Mouse (Mus musculus) hindbrain, postnatal 0 days (tissue): ENCODE data around the gene Cramp1l. TPM values are rescaled to one million over a fixed set of nuclear protein-coding genes. Genes with fewer than 3 reads are reported as not detected.
A peak's percentile ranks its signal among the peaks of the same experiment; 100 is the strongest.

Experiments used
- ATAC-seq: fragments of 200-750 bp; cut with Nextera tagmentation; 2 replicates; pipeline ENCODE4 v1.8.0; 2017; ENCODE audit warnings: mild to moderate bottlenecking, moderate TSS enrichment, moderate library complexity
- DNase-seq: peaks from one replicate; pipeline ENCODE4 v3.0.0-alpha.2; 2015; ENCODE audit warnings: low spot score
- H3K27ac ChIP-seq: fragments of 300-500 bp; sonication (generic); 2 replicates; pipeline ENCODE4 v1.5.1; 2014; ENCODE audit warnings: mild to moderate bottlenecking
- H3K27me3 ChIP-seq: fragments of 300-500 bp; sonication (generic); 2 replicates; pipeline ENCODE4 v1.6.1; 2014; ENCODE audit warnings: low read length, mixed read lengths; ENCODE audit not compliant: insufficient read depth
- H3K36me3 ChIP-seq: fragments of 300-500 bp; sonication (generic); 2 replicates; pipeline ENCODE4 v1.6.1; 2014; ENCODE audit warnings: low read length, mixed read lengths; ENCODE audit not compliant: insufficient read depth
- H3K4me1 ChIP-seq: fragments of 300-500 bp; sonication (generic); 2 replicates; pipeline ENCODE4 v1.6.1; 2014; ENCODE audit warnings: antibody characterized with exemption, low read length, mixed read lengths; ENCODE audit not compliant: insufficient read depth
- H3K4me2 ChIP-seq: fragments of 300-500 bp; sonication (generic); 2 replicates; pipeline ENCODE4 v1.6.1; 2014; ENCODE audit warnings: low read depth, mild to moderate bottlenecking, low read length, moderate library complexity, mixed read lengths
- H3K4me3 ChIP-seq: fragments of 300-500 bp; sonication (generic); 2 replicates; pipeline ENCODE4 v1.5.1; 2014; ENCODE audit warnings: low read length
- H3K9ac ChIP-seq: fragments of 300-500 bp; sonication (generic); replicated peaks from 2 replicates; pipeline ENCODE4 v1.6.1; 2014; ENCODE audit warnings: mild to moderate bottlenecking, low read length, moderate library complexity, mixed read lengths
- H3K9me3 ChIP-seq: fragments of 300-500 bp; sonication (generic); 2 replicates; pipeline ENCODE4 v1.6.1; 2016; ENCODE audit warnings: low read length, mixed read lengths
- CTCF ChIP-seq: IDR thresholded peaks from 2 replicates; pipeline ENCODE4 v1.5.1; 2016; ENCODE audit warnings: antibody characterized with exemption, control low read depth, low read depth
- WGBS: fragments of 180-500 bp; shearing (Covaris S2); extraction: QIAGEN DNeasy Blood & Tissue Kit; methylation state at CpG from one replicate; pipeline ENCODE4 v1.1.7; 2014; 5-methylcytosine and 5-hydroxymethylcytosine counted together
- polyA plus RNA-seq: library from polyadenylated mRNA; unstranded; fragments of >200 nt; fragmentation: Nextera tagmentation; extraction: Ambion mirVana; gene quantifications from 2 replicates; pipeline ENCODE4 v1.2.1, GENCODE M21; 2015
- total RNA-seq: library from RNA; depleted of rRNA; stranded (reverse); fragments of >200 nt; gene quantifications from 2 replicates; pipeline ENCODE4 v1.2.3, GENCODE M21; 2014

The Cramp1l gene
- total and polyA plus RNA-seq, 2 experiments from 2014 or later: 3.7 to 24.4 TPM

- H3K9me3 ChIP-seq: no peaks in the 10 kb centered on the region
- H3K36me3 ChIP-seq: peaks cover 10% of the 10 kb centered on the region; the same call in 1 of the 2 replicates
- H3K4me3 ChIP-seq: peak overlapping the region; percentile 89
- H3K9ac ChIP-seq: peak overlapping the region; percentile 85
- H3K4me2 ChIP-seq: peak overlapping the region; percentile 98
- ATAC-seq (no peak), DNase-seq (peak; percentile 5)
- TF ChIP-seq CTCF: no peak
- no peaks in the 10 kb centered on the region for H3K27me3 ChIP-seq
- peaks cover 10% of the 10 kb centered on the region for H3K4me1 ChIP-seq
- WGBS: under 1% methylated on average over 72 of the region's 81 CpGs
- peak overlapping the region; percentile 87; the same call in 1 of the 2 replicates for H3K27ac ChIP-seq
Observed at GRCm38 (mm10) chr17:25013606-25014501, 1.7 kb downstream of the Cramp1l start.

DNA sequence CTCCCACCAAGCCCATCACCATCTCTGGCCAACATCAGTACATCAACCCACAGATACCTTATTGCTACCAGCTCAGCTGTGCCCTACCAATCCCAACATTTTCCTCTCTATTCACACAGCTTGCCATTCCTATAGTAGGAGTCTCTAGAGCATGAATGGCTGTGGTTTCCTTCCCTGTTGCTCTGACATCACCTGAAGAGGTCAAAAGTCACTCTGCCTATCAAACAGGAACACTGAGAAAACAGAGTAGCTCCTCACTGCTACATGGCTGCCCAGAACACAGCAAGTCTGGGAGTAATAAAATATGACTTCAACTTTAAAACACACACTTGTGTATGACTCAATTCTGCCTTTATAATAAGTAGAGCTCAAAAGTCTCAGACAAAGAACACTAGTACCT is 8.1 kb downstream of the Cramp1l start:
- Histone ChIP-seq H3K4me3 (no peak overlapping the region), H3K4me2 (no peak overlapping the region), H3K27me3 (no peaks in the 10 kb centered on the region), H3K27ac (no peak overlapping the region), H3K4me1 (no peaks in the 10 kb centered on the region), H3K9me3 (no peaks in the 10 kb centered on the region), H3K9ac (no peak overlapping the region), H3K36me3 (peaks cover 19% of the 10 kb centered on the region; the same call in 1 of the 2 replicates)
- no peak for TF ChIP-seq CTCF
- no peak for ATAC-seq
- no peak for DNase-seq

- Histone ChIP-seq H3K4me3 (no peak overlapping the region), H3K27me3 (no peaks in the 10 kb centered on the region), H3K9ac (no peak overlapping the region), H3K4me2 (no peak overlapping the region), H3K36me3 (peaks cover 14% of the 10 kb centered on the region; the same call in 1 of the 2 replicates), H3K27ac (no peak overlapping the region), H3K4me1 (no peaks in the 10 kb centered on the region), H3K9me3 (no peaks in the 10 kb centered on the region)
- TF ChIP-seq CTCF: no peak
- no peak for ATAC-seq
- WGBS: 93% methylated on average over 3 of the region's 3 CpGs
- no peak for DNase-seq
Observed at GRCm38 (mm10) chr17:25005102-25005501, 10.5 kb downstream of the Cramp1l start.

- Histone ChIP-seq H3K27me3 (no peaks in the 10 kb centered on the region), H3K4me3 (no peak overlapping the region), H3K27ac (no peak overlapping the region), H3K4me2 (no peak overlapping the region), H3K9ac (no peak overlapping the region), H3K36me3 (peaks cover 73% of the 10 kb centered on the region), H3K4me1 (no peaks in the 10 kb centered on the region), H3K9me3 (no peaks in the 10 kb centered on the region)
- ATAC-seq (no peak), DNase-seq (no peak)
- TF ChIP-seq CTCF: no peak
- WGBS: 94% methylated on average over 6 of the region's 6 CpGs
Observed at GRCm38 (mm10) chr17:24994721-24995120, 20.9 kb downstream of the Cramp1l start.

- Histone ChIP-seq H3K27me3 (no peaks in the 10 kb centered on the region), H3K9me3 (no peaks in the 10 kb centered on the region), H3K4me3 (no peak overlapping the region), H3K36me3 (peaks cover 77% of the 10 kb centered on the region), H3K27ac (no peak overlapping the region), H3K4me1 (no peaks in the 10 kb centered on the region), H3K9ac (no peak overlapping the region), H3K4me2 (no peak overlapping the region)
- no peak for ATAC-seq
- DNase-seq: no peak
- 96% methylated on average over 6 of the region's 6 CpGs for WGBS
- TF ChIP-seq CTCF: no peak
Observed at GRCm38 (mm10) chr17:24987221-24987620, 28.4 kb downstream of the Cramp1l start.

GRCm38 (mm10) chr17:24960852-24961715 is 54.5 kb downstream of the Cramp1l start:
- peak overlapping the region; percentile 80; the same call in 1 of the 2 replicates for H3K9ac ChIP-seq
- no peak for TF ChIP-seq CTCF
- H3K27me3 ChIP-seq: no peaks in the 10 kb centered on the region
- peak overlapping the region; percentile 34; the same call in 1 of the 2 replicates for H3K27ac ChIP-seq
- WGBS: 17% methylated on average over 21 of the region's 21 CpGs
- DNase-seq (no peak), ATAC-seq (peak; percentile 52)
- peak overlapping the region; percentile 81 for H3K4me2 ChIP-seq
- peak overlapping the region; percentile 87 for H3K4me3 ChIP-seq
- H3K9me3 ChIP-seq: no peaks in the 10 kb centered on the region
- H3K4me1 ChIP-seq: 0 out of 2 replicates have a peak, but pooled peaks cover 5% of the 10 kb centered on the region
- H3K36me3 ChIP-seq: peaks cover 21% of the 10 kb centered on the region
